Mouse (Mus musculus) stomach, embryonic 15.5 days (tissue): Measurements from ENCODE around the gene Amdhd2. TPM values are rescaled to one million over a fixed set of nuclear protein-coding genes. Genes with fewer than 3 reads are reported as not detected.

Experiments
- ATAC-seq: fragments of 200-750 bp; cut with Nextera tagmentation; 2 replicates; pipeline ENCODE4 v1.8.0; 2017; ENCODE audit warnings: low read depth, moderate number of reproducible peaks, moderate TSS enrichment; ENCODE audit not compliant: insufficient read depth, low FRiP score
- H3K27ac ChIP-seq: fragments of 300-500 bp; sonication (generic); 2 replicates; pipeline ENCODE4 v1.5.1; 2015; ENCODE audit warnings: mild to moderate bottlenecking, inconsistent platforms
- H3K27me3 ChIP-seq: fragments of 300-500 bp; sonication (generic); replicated peaks from 2 replicates; pipeline ENCODE4 v1.6.1; 2015; ENCODE audit warnings: inconsistent platforms
- H3K36me3 ChIP-seq: fragments of 300-500 bp; sonication (generic); 2 replicates; pipeline ENCODE4 v1.6.1; 2015; ENCODE audit warnings: inconsistent platforms
- H3K4me1 ChIP-seq: fragments of 300-500 bp; sonication (generic); 2 replicates; pipeline ENCODE4 v1.6.1; 2015; ENCODE audit warnings: inconsistent platforms
- H3K4me2 ChIP-seq: fragments of 300-500 bp; sonication (generic); 2 replicates; pipeline ENCODE4 v1.6.1; 2015; ENCODE audit warnings: mild to moderate bottlenecking, inconsistent platforms
- H3K4me3 ChIP-seq: fragments of 300-500 bp; sonication (generic); replicated peaks from 2 replicates; pipeline ENCODE4 v1.5.1; 2015; ENCODE audit warnings: inconsistent platforms
- H3K9ac ChIP-seq: fragments of 300-500 bp; sonication (generic); 2 replicates; pipeline ENCODE4 v1.6.1; 2015; ENCODE audit warnings: inconsistent platforms
- H3K9me3 ChIP-seq: fragments of 300-500 bp; sonication (generic); 2 replicates; pipeline ENCODE4 v1.6.1; 2016; ENCODE audit warnings: inconsistent platforms
- WGBS: fragments of 180-500 bp; shearing (Covaris S2); methylation state at CpG from one replicate; pipeline ENCODE4 v1.1.7; 2015; 5-methylcytosine and 5-hydroxymethylcytosine counted together
- polyA plus RNA-seq: library from polyadenylated mRNA; unstranded; fragments of >200 nt; fragmentation: Nextera tagmentation; extraction: Ambion mirVana; gene quantifications from 2 replicates; pipeline ENCODE4 v1.2.1, GENCODE M21; 2015

Amdhd2 gene
- polyA plus RNA-seq, 1 experiment from 2014 or later = 25.1 TPM

DNA sequence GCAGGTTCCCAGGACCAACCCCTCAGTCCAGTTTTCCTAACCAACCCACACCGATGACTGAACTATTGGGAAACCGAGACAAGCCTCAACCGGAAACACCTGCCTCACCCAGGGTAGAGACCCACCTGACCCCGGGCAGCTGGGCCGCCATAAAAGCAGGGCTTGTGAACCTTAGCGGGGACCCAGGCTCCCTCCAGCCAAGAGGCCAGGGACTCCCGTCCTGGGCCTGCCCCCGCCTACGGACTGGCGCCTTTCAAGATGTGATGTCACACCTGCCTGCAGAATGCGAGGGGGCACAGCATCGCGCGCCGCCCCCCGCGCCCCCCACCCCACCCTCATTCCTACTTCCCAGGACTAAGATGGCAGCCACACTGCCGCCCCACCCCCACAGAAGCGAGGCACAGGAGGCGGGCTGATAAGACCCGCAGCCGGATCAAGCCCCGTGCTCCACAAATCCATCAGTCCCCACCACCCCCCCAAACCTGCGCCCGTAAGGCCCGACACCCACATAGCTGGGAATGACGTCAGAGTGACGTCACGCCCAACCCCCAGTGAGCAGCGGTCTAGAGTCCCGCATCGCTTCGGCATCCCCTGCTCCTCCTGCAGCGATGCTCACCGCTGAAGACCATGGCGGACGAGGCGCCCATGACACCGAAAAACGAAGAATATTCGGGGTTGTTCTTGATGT lies 5.2 kb upstream of the Amdhd2 start:
- under 1% methylated on average over 39 of the region's 41 CpGs for WGBS
- peak overlapping the region; percentile 83 for H3K9ac ChIP-seq
- H3K4me2 ChIP-seq = peak overlapping the region; percentile 69
- peak overlapping the region; percentile 97 for H3K27ac ChIP-seq
- peaks cover 12% of the 10 kb centered on the region; the same call in 1 of the 2 replicates for H3K36me3 ChIP-seq
- no peaks in the 10 kb centered on the region for H3K27me3 ChIP-seq
- H3K4me3 ChIP-seq = peak overlapping the region; percentile 82
- H3K4me1 ChIP-seq = peaks cover 18% of the 10 kb centered on the region
- no peaks in the 10 kb centered on the region for H3K9me3 ChIP-seq
- ATAC-seq = peak; percentile 11; the same call in 1 of the 2 replicates

DNA sequence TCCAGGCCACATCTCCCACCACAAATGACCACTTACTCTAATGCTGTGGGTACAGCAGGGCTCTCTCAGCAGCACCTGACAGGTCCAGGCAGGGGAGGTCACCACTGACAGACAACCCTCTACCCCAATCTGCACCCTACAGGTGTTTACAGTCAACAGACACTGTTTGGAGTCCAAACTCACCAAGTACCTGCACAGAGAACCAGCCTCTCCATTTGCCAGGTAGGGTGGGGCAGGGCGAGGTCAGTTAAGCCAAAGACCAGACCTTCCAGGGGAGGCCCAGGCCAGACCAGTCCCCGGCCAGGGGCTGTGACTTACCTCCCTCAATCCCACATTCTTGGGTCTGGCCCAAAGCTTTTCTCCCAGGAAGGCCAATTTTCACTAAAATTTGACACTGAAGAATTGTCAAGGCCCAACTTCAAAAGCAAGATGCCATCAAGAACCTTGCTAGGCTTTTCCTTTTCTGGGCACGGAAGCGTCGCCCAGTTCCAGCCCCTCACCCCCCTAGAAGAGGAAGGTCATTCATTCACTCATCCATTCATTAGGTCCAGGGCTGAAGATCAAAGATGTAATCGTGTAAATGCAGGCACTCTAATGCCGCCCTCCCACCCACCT lies 4.4 kb upstream of the Amdhd2 start:
- no peak for ATAC-seq
- peak overlapping the region; percentile 97 for H3K27ac ChIP-seq
- no peaks in the 10 kb centered on the region for H3K27me3 ChIP-seq
- 46% methylated on average over 7 of the region's 7 CpGs for WGBS
- peak overlapping the region; percentile 69 for H3K4me2 ChIP-seq
- H3K36me3 ChIP-seq = peaks cover 12% of the 10 kb centered on the region; the same call in 1 of the 2 replicates
- H3K4me1 ChIP-seq = peaks cover 19% of the 10 kb centered on the region
- H3K4me3 ChIP-seq = peak overlapping the region; percentile 82
- no peaks in the 10 kb centered on the region for H3K9me3 ChIP-seq
- peak overlapping the region; percentile 83 for H3K9ac ChIP-seq

GRCm38 (mm10) chr17:24167120-24167519 lies 3.6 kb upstream of the Amdhd2 start:
- Histone ChIP-seq H3K4me1 (peaks cover 25% of the 10 kb centered on the region), H3K9ac (no peak overlapping the region; the same call in 1 of the 2 replicates), H3K27ac (no peak overlapping the region), H3K27me3 (no peaks in the 10 kb centered on the region), H3K9me3 (no peaks in the 10 kb centered on the region), H3K4me3 (peak overlapping the region; percentile 82; the same call in 1 of the 2 replicates), H3K36me3 (peaks cover 12% of the 10 kb centered on the region; the same call in 1 of the 2 replicates), H3K4me2 (peak overlapping the region; percentile 69; the same call in 1 of the 2 replicates)
- 78% methylated on average over 6 of the region's 6 CpGs for WGBS
- no peak for ATAC-seq

DNA sequence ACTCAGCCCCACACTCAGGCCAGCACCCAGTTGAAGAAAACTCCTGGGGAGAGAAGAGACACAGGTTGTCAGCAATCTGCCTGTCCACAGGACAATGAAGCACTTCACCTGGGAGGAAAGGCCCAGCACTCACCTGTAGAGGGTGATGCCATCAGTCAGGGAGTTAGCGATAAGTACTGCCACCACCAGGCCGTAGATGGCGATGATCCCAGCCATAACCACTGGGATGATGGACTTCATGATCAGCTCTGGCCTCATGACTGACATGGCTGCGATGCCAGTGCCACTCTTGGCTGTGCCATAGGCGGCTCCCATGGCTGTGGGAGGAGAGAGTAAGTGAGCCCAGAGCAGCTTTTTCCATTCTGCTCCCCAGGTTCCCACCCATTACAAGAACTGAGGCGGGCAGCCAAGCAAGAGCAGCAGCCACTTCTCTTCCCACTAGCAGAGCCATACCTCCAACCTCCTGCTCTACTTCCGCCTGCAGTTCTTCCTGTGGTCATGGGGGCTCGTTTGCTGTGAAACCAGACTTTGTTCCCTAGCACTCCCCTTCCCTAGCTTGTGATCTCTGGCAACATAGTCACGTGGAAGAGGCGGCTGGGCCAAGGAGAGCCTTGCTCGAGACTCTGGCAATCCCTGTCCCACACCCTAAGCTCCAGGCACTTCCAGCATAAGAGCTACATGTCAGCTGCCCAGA lies 1.1 kb upstream of the Amdhd2 start:
- peaks cover 12% of the 10 kb centered on the region; the same call in 1 of the 2 replicates for H3K36me3 ChIP-seq
- no peak overlapping the region for H3K27ac ChIP-seq
- H3K9me3 ChIP-seq = no peaks in the 10 kb centered on the region
- H3K4me1 ChIP-seq = peaks cover 20% of the 10 kb centered on the region
- ATAC-seq = no peak
- WGBS = 77% methylated on average over 11 of the region's 11 CpGs
- H3K9ac ChIP-seq = no peak overlapping the region
- H3K4me2 ChIP-seq = no peak overlapping the region
- H3K27me3 ChIP-seq = no peaks in the 10 kb centered on the region
- H3K4me3 ChIP-seq = no peak overlapping the region

GRCm38 (mm10) chr17:24162584-24163175 lies 886 bp downstream of the Amdhd2 start:
- Histone ChIP-seq H3K36me3 (peaks cover 10% of the 10 kb centered on the region; the same call in 1 of the 2 replicates), H3K9me3 (no peaks in the 10 kb centered on the region), H3K27me3 (no peaks in the 10 kb centered on the region), H3K4me3 (peak overlapping the region; percentile 78), H3K9ac (peak overlapping the region; percentile 83), H3K4me2 (peak overlapping the region; percentile 93), H3K27ac (peak overlapping the region; percentile 87), H3K4me1 (peaks cover 14% of the 10 kb centered on the region)
- 20% methylated on average over 17 of the region's 17 CpGs for WGBS
- ATAC-seq = 0 out of 2 replicates have a peak, but pooled peaks have one; percentile 7

GRCm38 (mm10) chr17:24161466-24161865 lies 2.1 kb downstream of the Amdhd2 start:
- peaks cover 6% of the 10 kb centered on the region for H3K4me1 ChIP-seq
- H3K9me3 ChIP-seq = no peaks in the 10 kb centered on the region
- ATAC-seq = no peak
- H3K27me3 ChIP-seq = no peaks in the 10 kb centered on the region
- 0 out of 2 replicates have a peak, but pooled peaks cover 2% of the 10 kb centered on the region for H3K36me3 ChIP-seq
- no peak overlapping the region for H3K4me3 ChIP-seq
- H3K9ac ChIP-seq = no peak overlapping the region
- H3K27ac ChIP-seq = no peak overlapping the region
- H3K4me2 ChIP-seq = no peak overlapping the region
- WGBS = 83% methylated on average over 5 of the region's 5 CpGs

DNA sequence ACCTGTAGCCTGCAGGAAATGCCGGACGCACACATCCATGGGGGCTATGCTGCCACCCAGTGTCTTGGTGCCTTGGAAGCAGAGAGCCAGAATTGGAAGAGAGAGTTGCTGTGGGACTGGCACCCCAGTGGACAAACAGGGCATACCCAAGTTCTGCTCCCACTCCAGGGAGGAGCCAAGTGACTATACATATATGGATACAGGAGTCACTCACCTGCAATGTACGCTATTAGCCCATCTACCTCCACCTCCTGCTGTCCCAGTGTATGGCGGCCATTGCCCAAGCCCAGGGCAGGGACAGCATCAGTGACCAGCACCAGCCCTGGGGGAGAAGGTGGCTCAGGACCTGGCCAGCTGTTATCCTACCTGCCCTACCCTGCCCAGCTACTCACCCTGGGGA lies 6.0 kb downstream of the Amdhd2 start:
- Histone ChIP-seq H3K27ac (no peak overlapping the region), H3K27me3 (no peaks in the 10 kb centered on the region), H3K4me3 (no peak overlapping the region), H3K4me2 (no peak overlapping the region), H3K36me3 (no peaks in the 10 kb centered on the region), H3K9me3 (no peaks in the 10 kb centered on the region), H3K4me1 (peaks cover 3% of the 10 kb centered on the region), H3K9ac (no peak overlapping the region)
- ATAC-seq = no peak
- 91% methylated on average over 4 of the region's 4 CpGs for WGBS

GRCm38 (mm10) chr17:24157121-24157520 lies 6.4 kb downstream of the Amdhd2 start:
- no peaks in the 10 kb centered on the region for H3K9me3 ChIP-seq
- no peaks in the 10 kb centered on the region for H3K36me3 ChIP-seq
- H3K9ac ChIP-seq = no peak overlapping the region
- ATAC-seq = no peak
- no peak overlapping the region for H3K27ac ChIP-seq
- H3K4me2 ChIP-seq = no peak overlapping the region
- WGBS = 88% methylated on average over 6 of the region's 6 CpGs
- H3K27me3 ChIP-seq = no peaks in the 10 kb centered on the region
- peaks cover 5% of the 10 kb centered on the region; the same call in 1 of the 2 replicates for H3K4me1 ChIP-seq
- no peak overlapping the region for H3K4me3 ChIP-seq

DNA sequence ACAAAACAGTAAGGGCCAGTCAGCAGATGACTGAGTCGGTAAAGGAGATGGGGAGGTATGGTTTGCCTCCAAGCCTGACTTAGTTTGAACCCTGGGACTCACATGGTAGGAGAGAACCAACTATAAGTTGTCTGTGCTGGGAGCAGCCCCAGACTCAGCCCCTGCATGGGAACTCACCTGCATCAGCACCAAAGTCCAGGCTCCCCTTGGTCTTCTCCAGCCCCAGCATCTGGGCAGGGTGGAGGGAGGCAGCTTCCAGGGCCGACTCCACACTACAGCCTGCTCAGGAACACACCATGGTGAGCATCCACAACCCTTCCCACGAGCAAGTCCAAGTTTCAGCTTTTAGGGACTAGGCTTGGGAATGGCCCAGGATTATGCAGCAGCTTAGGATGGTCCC lies 7.2 kb downstream of the Amdhd2 start:
- H3K4me1 ChIP-seq = peaks cover 5% of the 10 kb centered on the region; the same call in 1 of the 2 replicates
- H3K4me3 ChIP-seq = no peak overlapping the region
- no peak for ATAC-seq
- no peaks in the 10 kb centered on the region for H3K9me3 ChIP-seq
- H3K36me3 ChIP-seq = no peaks in the 10 kb centered on the region
- H3K4me2 ChIP-seq = no peak overlapping the region
- H3K27me3 ChIP-seq = no peaks in the 10 kb centered on the region
- H3K9ac ChIP-seq = no peak overlapping the region
- 88% methylated on average over 3 of the region's 3 CpGs for WGBS
- no peak overlapping the region for H3K27ac ChIP-seq

- Histone ChIP-seq H3K4me3 (no peak overlapping the region), H3K36me3 (no peaks in the 10 kb centered on the region), H3K9ac (no peak overlapping the region), H3K4me2 (no peak overlapping the region), H3K27me3 (no peaks in the 10 kb centered on the region), H3K4me1 (peaks cover 5% of the 10 kb centered on the region; the same call in 1 of the 2 replicates), H3K9me3 (no peaks in the 10 kb centered on the region), H3K27ac (no peak overlapping the region)
- no peak for ATAC-seq
- WGBS = 88% methylated on average over 9 of the region's 9 CpGs
Observed at GRCm38 (mm10) chr17:24155742-24156141, 7.8 kb downstream of the Amdhd2 start.

DNA sequence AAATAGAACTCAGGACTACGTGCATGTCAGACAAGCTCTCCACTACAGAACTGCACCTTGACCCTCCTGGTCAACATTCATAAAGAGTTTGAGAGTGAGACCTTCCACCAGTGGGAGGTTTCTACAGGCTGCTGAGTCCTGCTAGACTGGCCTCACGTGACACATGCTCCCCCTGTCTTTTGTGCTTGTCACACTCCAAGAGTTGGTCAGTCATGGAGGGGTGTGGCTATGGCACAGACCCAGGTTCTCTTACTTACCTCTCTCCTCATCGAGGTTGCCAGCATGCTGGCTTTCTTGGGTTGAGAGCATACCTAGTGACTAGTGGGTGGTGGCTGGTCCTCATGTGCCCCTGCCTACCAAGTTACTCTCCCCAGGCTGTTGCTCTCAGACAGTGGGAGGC lies 9.1 kb downstream of the Amdhd2 start:
- 67% methylated on average over 3 of the region's 3 CpGs for WGBS
- Histone ChIP-seq H3K4me1 (peaks cover 5% of the 10 kb centered on the region; the same call in 1 of the 2 replicates), H3K9me3 (no peaks in the 10 kb centered on the region), H3K27ac (no peak overlapping the region), H3K4me2 (no peak overlapping the region), H3K9ac (no peak overlapping the region), H3K36me3 (no peaks in the 10 kb centered on the region), H3K27me3 (no peaks in the 10 kb centered on the region), H3K4me3 (no peak overlapping the region)
- no peak for ATAC-seq
